ENCODE assay signal across 13 mouse cellular contexts in the genomic region with DNA sequence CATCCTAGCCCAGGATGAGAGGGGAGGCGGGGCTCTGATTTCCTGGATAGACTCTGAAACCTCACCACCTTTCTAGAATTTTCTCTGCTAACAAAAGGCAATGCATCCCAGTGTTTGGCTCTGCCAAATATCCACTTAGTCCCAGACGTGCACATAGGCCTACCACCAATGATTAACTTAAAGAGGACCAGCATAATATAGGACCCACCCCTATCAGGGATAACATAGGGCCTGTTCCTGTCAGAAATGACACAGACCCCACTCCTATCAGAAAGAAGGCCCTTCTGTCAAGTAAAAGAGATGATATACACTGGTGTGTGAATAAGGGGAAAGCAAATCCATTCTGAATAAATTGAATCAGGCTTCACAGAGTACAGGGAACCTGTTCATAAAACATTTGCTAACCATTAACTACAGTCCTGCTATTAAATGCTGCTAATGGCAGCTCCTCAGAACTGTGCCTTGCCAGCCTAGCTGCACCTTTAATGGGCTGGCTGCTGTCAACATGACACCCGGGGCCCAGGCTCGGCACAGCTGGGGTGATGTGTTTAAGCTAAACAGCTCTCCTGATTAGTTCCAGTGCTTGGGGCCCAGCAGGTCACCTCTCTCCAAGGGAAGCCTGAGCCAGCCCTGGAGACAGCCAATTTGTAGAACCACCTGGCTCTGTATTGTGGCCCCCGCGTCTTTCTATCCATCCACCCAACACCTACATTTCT.
DNase-seq lines count a peak whose midpoint lies in the region; ATAC-seq and TF ChIP-seq lines count a peak whose summit lies in the region.
"Had no signal": no experiment of that assay in that cellular context is flagged by ENCODE, and none has a peak within 500 bp of the region (broad histone marks: within the 10 kb centered on the region; RNA-seq: fewer than 3 reads in every experiment).

No protein-coding gene starts in this region.

- H3K36me3 ChIP-seq in hindbrain, embryonic 13.5 days = no peaks in the 10 kb centered on the region
- no peaks in the 10 kb centered on the region for H3K36me3 ChIP-seq in neural tube, embryonic 15.5 days
- H3K36me3 ChIP-seq in thymus, adult 2 months (ENCODE audit: control insufficient read depth, insufficient read depth, low read length) = no peaks in the 10 kb centered on the region

- H3K4me3 ChIP-seq in hindbrain, embryonic 13.5 days = no peak overlapping the region
- H3K4me3 ChIP-seq in neural tube, embryonic 15.5 days (replicated peaks) = no peak overlapping the region
- no peak overlapping the region for H3K4me3 ChIP-seq in thymus, adult 2 months (ENCODE audit: control insufficient read depth, insufficient read depth, low read length)
- H3K4me3 ChIP-seq: myocyte had no signal

- H3K9ac ChIP-seq in hindbrain, embryonic 13.5 days = no peak overlapping the region
- no peak overlapping the region for H3K9ac ChIP-seq in neural tube, embryonic 15.5 days (replicated peaks)

- peaks cover 12% of the 10 kb centered on the region for H3K4me1 ChIP-seq in hindbrain, embryonic 13.5 days (replicated peaks)
- peaks cover 14% of the 10 kb centered on the region for H3K4me1 ChIP-seq in neural tube, embryonic 15.5 days
- H3K4me1 ChIP-seq in thymus, adult 2 months (replicated peaks; ENCODE audit: control insufficient read depth, insufficient read depth, low read length) = no peaks in the 10 kb centered on the region

- TF ChIP-seq CTCF in thymus, adult 2 months (IDR thresholded peaks at IDR 0.05; ENCODE audit: borderline replicate concordance, control insufficient read depth, extremely low read depth, insufficient read depth, low read length, poor library complexity) = no peak

- H3K27ac ChIP-seq in hindbrain, embryonic 13.5 days = peak overlapping the region; percentile 48; the same call in 1 of the 2 replicates
- peak overlapping the region; percentile 37 for H3K27ac ChIP-seq in neural tube, embryonic 15.5 days (replicated peaks)
- H3K27ac ChIP-seq in thymus, adult 2 months (ENCODE audit: control insufficient read depth, insufficient read depth, low read length) = no peak overlapping the region

- no peaks in the 10 kb centered on the region for H3K9me3 ChIP-seq in hindbrain, embryonic 13.5 days
- H3K9me3 ChIP-seq in neural tube, embryonic 15.5 days (replicated peaks) = no peaks in the 10 kb centered on the region; the same call in 1 of the 2 replicates

- no peak for TF ChIP-seq POLR2A in thymus, adult 2 months (IDR thresholded peaks at IDR 0.05; ENCODE audit: control insufficient read depth, extremely low read depth, insufficient read depth, low read length, poor library complexity)

- WGBS in hindbrain, embryonic 13.5 days = 28% methylated on average over 6 of the region's 6 CpGs
- 23% methylated on average over 6 of the region's 6 CpGs for WGBS in neural tube, embryonic 15.5 days
- 90% methylated on average over 6 of the region's 6 CpGs for WGBS in thymus, adult 2 months

- ATAC-seq in hindbrain, embryonic 13.5 days (ENCODE audit: low FRiP score) = peak; percentile 68; the same call in 1 of the 2 replicates
- ATAC-seq in neural tube, embryonic 15.5 days (ENCODE audit: low FRiP score) = no peak

- H3K27me3 ChIP-seq in hindbrain, embryonic 13.5 days = 0 out of 2 replicates have a peak, but pooled peaks cover 4% of the 10 kb centered on the region
- no peaks in the 10 kb centered on the region for H3K27me3 ChIP-seq in neural tube, embryonic 15.5 days (replicated peaks)
- no peaks in the 10 kb centered on the region for H3K27me3 ChIP-seq in thymus, adult 2 months (ENCODE audit: control insufficient read depth, insufficient read depth, low read length)

- intact Hi-C loops in left cerebral cortex, postnatal 4 days (cut with DNase I) = no loop called here

- peak; percentile 26 for DNase-seq in left cerebral cortex, postnatal 4 days
- DNase-seq in left cerebral cortex, adult 18-20 months (ENCODE audit: low spot score in 2 of 2) = no peak
- peak; percentile 67 for DNase-seq in kidney, postnatal 10 days
- DNase-seq in thymus, adult 2 months = no peak
- DNase-seq in layer of hippocampus, postnatal 25 days (ENCODE audit: extremely low spot score in 1 of 2, low spot score in 1 of 2) = no peak
- no peak for DNase-seq in cerebellum, adult 11 months
- DNase-seq: cerebellum, adult 18-20 months; right cerebral cortex, postnatal 4 days; thymus, postnatal 36 days had no signal

- no peak overlapping the region for H3K4me2 ChIP-seq in hindbrain, embryonic 13.5 days
- no peak overlapping the region for H3K4me2 ChIP-seq in neural tube, embryonic 15.5 days
- H3K4me2 ChIP-seq: heart, embryonic 11.5 days had no signal

Comparison
In these comparisons a context has a peak if more than half of its experiments do, and no peak if none do; other contexts are left out.
1. DNase-seq: peak in left cerebral cortex, postnatal 4 days (single experiment) and kidney, postnatal 10 days (single experiment); none in left cerebral cortex, adult 18-20 months (0 of 2), thymus, adult 2 months (single experiment), layer of hippocampus, postnatal 25 days (0 of 2) and cerebellum, adult 11 months (single experiment).